Mouse (Mus musculus): ENCODE measurements around the gene Ttyh3.
A peak's percentile ranks its signal among the peaks of the same experiment; 100 is the strongest.

Gene Ttyh3

DNA sequence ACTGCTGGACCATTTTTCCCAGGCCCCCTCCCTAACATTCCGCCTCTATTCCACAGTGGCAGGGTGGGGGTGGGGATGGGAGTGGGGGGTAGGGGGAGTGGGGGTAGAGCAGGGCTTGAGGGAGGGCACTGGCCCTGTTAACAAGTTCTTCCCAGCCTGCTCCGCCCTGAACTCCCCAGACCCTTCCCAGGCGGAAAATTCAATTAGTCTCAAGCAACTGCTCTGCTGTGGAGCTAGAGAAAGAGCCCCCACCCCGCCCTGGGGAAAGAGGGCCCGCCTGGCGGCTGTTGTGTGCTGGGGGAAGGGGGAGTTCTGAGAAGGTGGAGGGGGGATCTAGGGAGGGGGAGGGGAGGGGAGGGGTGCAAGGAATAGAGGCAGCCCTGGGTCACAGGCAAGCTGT is 69.1 kb downstream of the Ttyh3 start:
- no peak for DNase-seq (ENCODE audit: low read depth, low spot score)

DNA sequence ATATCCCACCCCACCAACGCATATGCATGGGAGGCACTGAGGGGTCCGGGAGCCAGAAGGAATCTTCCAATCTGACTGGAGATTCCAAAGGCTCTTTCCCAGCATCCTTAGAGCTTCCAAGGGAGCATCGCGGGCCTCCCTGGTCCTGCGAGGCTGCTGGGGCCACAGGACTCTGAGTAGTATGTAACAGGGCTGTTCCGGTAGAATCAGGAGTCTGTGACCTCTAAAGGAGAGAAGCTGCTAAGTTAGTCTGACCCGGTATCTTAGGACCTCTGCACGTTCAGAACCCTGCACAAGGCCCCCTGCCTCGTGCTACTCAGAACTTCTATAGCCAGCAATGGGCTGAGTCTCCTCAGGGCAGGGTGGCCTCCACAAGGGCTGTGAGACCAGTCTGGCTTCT is 69.6 kb downstream of the Ttyh3 start:
- no peak for DNase-seq (ENCODE audit: low read depth, low spot score)

DNA sequence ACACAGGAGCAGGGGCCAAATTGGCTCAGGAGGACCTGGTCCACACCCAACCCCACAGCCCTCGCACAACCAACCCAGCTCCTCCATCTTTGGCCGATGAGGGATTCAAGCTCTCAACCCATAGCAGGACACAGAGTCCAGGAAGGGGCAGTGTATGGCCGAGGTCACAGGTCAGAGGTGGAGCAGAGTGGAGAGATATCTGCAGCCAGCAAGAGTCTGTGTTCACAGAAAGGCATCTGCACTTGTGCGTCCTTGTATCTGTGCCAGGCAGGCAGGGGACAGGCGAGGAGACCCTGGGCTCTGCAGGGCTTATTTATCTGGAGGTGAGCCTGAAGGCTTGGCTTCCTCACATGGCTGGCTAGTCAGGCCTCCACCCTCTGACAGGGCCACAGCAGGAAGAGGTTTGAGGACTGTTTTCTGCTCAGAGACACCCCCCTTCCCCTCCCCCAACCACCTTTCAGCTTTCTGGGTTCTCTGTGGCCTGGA is 73.4 kb downstream of the Ttyh3 start:
- DNase-seq (ENCODE audit: low read depth, low spot score): no peak

DNA sequence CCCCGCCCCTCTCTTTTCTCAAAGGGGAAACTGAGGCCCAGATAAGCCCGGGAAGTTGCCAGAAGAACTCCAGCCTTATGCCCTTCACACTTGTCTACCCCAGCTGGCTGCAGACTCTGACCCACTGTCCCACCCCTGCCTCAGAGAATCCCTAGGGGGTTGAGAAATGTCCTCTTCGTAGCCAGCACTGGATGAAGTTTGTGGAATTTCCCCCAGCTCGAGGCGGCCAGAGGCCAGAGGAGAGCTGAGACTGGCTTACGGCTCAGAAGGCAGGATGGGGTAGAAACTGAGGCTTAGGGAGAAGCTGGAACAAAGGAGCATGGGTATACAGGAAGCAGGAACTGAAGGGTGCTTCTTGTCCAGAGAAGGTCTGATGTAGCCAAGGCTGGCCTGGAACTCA is 76.2 kb downstream of the Ttyh3 start:
- DNase-seq (ENCODE audit: low read depth, low spot score): no peak

DNA sequence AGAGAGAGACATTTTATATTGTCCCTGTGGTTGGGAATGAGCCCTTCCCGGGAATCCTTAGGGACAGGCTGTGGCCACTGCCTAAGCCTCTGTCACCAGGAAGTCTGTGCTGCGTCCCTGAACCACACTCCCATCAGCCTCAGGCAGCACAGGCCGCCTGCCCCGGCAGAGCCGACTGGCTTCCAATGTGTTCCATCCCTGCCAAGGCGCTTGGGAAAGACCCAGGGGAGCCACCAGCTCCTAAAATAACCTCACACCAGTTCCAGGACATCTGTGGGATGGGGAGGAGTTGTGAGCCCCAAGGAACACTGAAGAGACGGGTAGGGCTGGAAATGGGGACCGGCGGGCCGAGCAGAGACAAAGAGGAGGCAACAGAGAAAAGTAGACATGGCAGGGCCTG is 77.2 kb downstream of the Ttyh3 start:
- DNase-seq (ENCODE audit: low read depth, low spot score): peak; percentile 45

DNA sequence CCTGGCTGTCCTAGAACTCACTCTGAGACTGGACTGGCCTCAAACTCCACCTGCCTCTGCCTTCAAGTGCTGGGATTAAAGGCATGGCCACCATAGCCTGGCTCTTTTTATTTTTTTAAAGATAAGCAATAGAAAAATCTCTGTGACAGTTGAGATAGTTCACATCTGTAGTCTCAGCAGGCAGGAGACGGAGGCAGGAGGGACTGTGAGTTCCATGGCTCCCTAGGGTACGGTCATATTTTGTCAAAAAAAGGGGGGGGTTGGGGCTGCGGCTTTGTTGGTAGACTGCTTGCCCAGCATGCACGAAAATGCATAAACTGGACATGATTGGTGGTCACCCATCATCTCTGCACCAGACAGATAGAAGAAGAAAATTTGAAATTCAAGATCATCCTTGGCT is 77.6 kb downstream of the Ttyh3 start:
- DNase-seq (ENCODE audit: low read depth, low spot score): no peak
